Comparison of ENCODE assay signal across 10 mouse cellular contexts in the genomic region with DNA sequence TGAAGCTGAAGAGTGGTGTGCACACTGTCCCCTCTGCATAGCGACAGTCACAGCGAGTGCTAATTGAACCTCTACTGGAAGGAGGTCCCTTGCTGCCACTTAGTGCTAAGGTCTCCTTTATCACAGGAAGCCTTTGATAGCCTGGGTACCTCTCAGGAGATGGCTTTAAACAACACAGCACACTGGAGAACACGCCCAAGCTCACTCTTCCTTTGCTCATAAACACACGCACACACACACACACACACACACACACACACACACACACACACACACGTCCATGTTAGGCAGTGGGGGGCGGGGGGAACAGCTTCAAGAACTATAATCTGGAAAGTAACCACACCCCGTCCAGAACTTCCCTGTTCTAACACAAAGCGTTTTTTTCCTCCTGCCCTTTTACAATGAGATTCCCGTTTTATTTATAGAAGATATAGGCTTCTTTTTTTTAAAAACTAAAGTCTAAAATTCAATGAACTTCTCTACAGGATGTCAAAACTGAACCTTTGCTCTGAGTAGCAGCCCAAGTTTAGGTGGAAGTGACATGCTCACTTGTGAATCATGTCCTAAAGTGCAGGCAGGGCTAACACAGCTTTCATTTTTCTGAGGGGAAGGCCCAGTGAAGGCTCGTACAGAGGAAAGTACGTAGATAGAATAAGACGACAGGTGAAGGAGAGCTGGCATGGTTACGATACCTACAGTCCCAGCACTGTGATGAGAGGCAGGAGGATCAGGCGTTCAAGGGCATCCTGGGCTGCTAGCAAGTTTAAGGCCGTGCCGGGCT. TPM values are rescaled to one million over a fixed set of nuclear protein-coding genes. Genes with fewer than 3 reads are reported as not detected.
A peak's percentile ranks its signal among the peaks of the same experiment; 100 is the strongest.
DNase-seq lines count a peak whose midpoint lies in the region; ATAC-seq and TF ChIP-seq lines count a peak whose summit lies in the region.
"Had no signal": no experiment of that assay in that cellular context is flagged by ENCODE, and none has a peak within 500 bp of the region (broad histone marks: within the 10 kb centered on the region; RNA-seq: fewer than 3 reads in every experiment).

No protein-coding gene starts in this region.

- WGBS in intestine, embryonic 15.5 days = 49% methylated on average over 16 of the region's 16 CpGs
- 46% methylated on average over 16 of the region's 16 CpGs for WGBS in intestine, postnatal 0 days
- 45% methylated on average over 16 of the region's 16 CpGs for WGBS in lung, postnatal 0 days
- WGBS in thymus, adult 2 months = 35% methylated on average over 16 of the region's 16 CpGs
- 76% methylated on average over 16 of the region's 16 CpGs for WGBS in forebrain, postnatal 0 days
- 75% methylated on average over 16 of the region's 16 CpGs for WGBS in cerebellum, adult 2 months

- H3K4me2 ChIP-seq in intestine, embryonic 15.5 days (replicated peaks) = no peak overlapping the region
- no peak overlapping the region for H3K4me2 ChIP-seq in intestine, postnatal 0 days (replicated peaks; ENCODE audit: low read depth)
- H3K4me2 ChIP-seq in lung, postnatal 0 days (replicated peaks; ENCODE audit: low read depth, low read length) = no peak overlapping the region
- no peak overlapping the region for H3K4me2 ChIP-seq in forebrain, postnatal 0 days (ENCODE audit: low read depth)
- H3K4me2 ChIP-seq: limb, embryonic 15.5 days; neural tube, embryonic 15.5 days had no signal

- peak; percentile 71 for DNase-seq in lung, postnatal 0 days (ENCODE audit: low spot score)
- peak; percentile 30 for DNase-seq in thymus, adult 2 months
- DNase-seq in forebrain, postnatal 0 days = no peak
- no peak for DNase-seq in kidney, postnatal 10 days
- no peak for DNase-seq in cerebellum, adult 2 months

- H3K9me3 ChIP-seq in intestine, embryonic 15.5 days = no peaks in the 10 kb centered on the region
- H3K9me3 ChIP-seq in intestine, postnatal 0 days (ENCODE audit: control insufficient read depth) = no peaks in the 10 kb centered on the region
- no peaks in the 10 kb centered on the region for H3K9me3 ChIP-seq in lung, postnatal 0 days (ENCODE audit: low read length)
- no peaks in the 10 kb centered on the region for H3K9me3 ChIP-seq in forebrain, postnatal 0 days (ENCODE audit: low read length)
- H3K9me3 ChIP-seq: limb, embryonic 15.5 days; neural tube, embryonic 15.5 days had no signal

- ATAC-seq in intestine, embryonic 15.5 days = peak; percentile 53
- no peak for ATAC-seq in intestine, postnatal 0 days
- ATAC-seq in common myeloid progenitor, adult 5-6 weeks (replicated peaks; ENCODE audit: low read depth, poor library complexity, severe bottlenecking) = peak; percentile 17
- peak; percentile 76 for ATAC-seq in lung, postnatal 0 days
- ATAC-seq in forebrain, postnatal 0 days = no peak

- no peak for TF ChIP-seq POLR2A in thymus, adult 2 months (IDR thresholded peaks at IDR 0.05; ENCODE audit: control insufficient read depth, extremely low read depth, insufficient read depth, low read length, poor library complexity)
- TF ChIP-seq POLR2A in cerebellum, adult 2 months (IDR thresholded peaks at IDR 0.05; ENCODE audit: borderline replicate concordance, insufficient read depth, low read length) = no peak

- 0 out of 2 replicates have a peak, but pooled peaks cover 3% of the 10 kb centered on the region for H3K4me1 ChIP-seq in intestine, embryonic 15.5 days (replicated peaks)
- H3K4me1 ChIP-seq in intestine, postnatal 0 days (replicated peaks; ENCODE audit: control insufficient read depth, insufficient read depth, low read length) = no peaks in the 10 kb centered on the region
- no peaks in the 10 kb centered on the region for H3K4me1 ChIP-seq in lung, postnatal 0 days (ENCODE audit: insufficient read depth, low read depth, low read length)
- peaks cover 43% of the 10 kb centered on the region for H3K4me1 ChIP-seq in thymus, adult 2 months (replicated peaks; ENCODE audit: control insufficient read depth, insufficient read depth, low read length)
- no peaks in the 10 kb centered on the region for H3K4me1 ChIP-seq in forebrain, postnatal 0 days (ENCODE audit: insufficient read depth)
- H3K4me1 ChIP-seq in cerebellum, adult 2 months (ENCODE audit: control insufficient read depth, insufficient read depth, low read length) = no peaks in the 10 kb centered on the region
- H3K4me1 ChIP-seq: neural tube, embryonic 15.5 days had no signal

- no peak for TF ChIP-seq CTCF in intestine, postnatal 0 days (IDR thresholded peaks at IDR 0.05; ENCODE audit: low read depth)
- no peak for TF ChIP-seq CTCF in lung, postnatal 0 days (IDR thresholded peaks at IDR 0.05)
- no peak for TF ChIP-seq CTCF in thymus, adult 2 months (IDR thresholded peaks at IDR 0.05; ENCODE audit: borderline replicate concordance, control insufficient read depth, extremely low read depth, insufficient read depth, low read length, poor library complexity)
- TF ChIP-seq CTCF in forebrain, postnatal 0 days (IDR thresholded peaks at IDR 0.05; ENCODE audit: low read depth) = no peak
- TF ChIP-seq CTCF in cerebellum, adult 2 months (IDR thresholded peaks at IDR 0.05; ENCODE audit: borderline replicate concordance, insufficient read depth, low read depth, low read length) = no peak

- TF ChIP-seq EP300 in lung, postnatal 0 days (IDR thresholded peaks at IDR 0.05) = peak; percentile 61; the same call in 1 of the 2 replicates

- no peak overlapping the region for H3K9ac ChIP-seq in intestine, embryonic 15.5 days
- no peak overlapping the region for H3K9ac ChIP-seq in intestine, postnatal 0 days (ENCODE audit: low read depth, low read length)
- H3K9ac ChIP-seq in lung, postnatal 0 days (replicated peaks; ENCODE audit: low read depth) = no peak overlapping the region
- H3K9ac ChIP-seq in forebrain, postnatal 0 days = no peak overlapping the region
- H3K9ac ChIP-seq: limb, embryonic 15.5 days; neural tube, embryonic 15.5 days had no signal

- no peaks in the 10 kb centered on the region for H3K27me3 ChIP-seq in intestine, embryonic 15.5 days (replicated peaks)
- no peaks in the 10 kb centered on the region for H3K27me3 ChIP-seq in intestine, postnatal 0 days (replicated peaks; ENCODE audit: control insufficient read depth, insufficient read depth, low read length)
- H3K27me3 ChIP-seq in lung, postnatal 0 days (replicated peaks; ENCODE audit: insufficient read depth, low read length) = no peaks in the 10 kb centered on the region
- H3K27me3 ChIP-seq in thymus, adult 2 months (ENCODE audit: control insufficient read depth, insufficient read depth, low read length) = no peaks in the 10 kb centered on the region
- H3K27me3 ChIP-seq in forebrain, postnatal 0 days (ENCODE audit: insufficient read depth, low read length) = no peaks in the 10 kb centered on the region
- H3K27me3 ChIP-seq in cerebellum, adult 2 months (ENCODE audit: control insufficient read depth, insufficient read depth, low read length) = no peaks in the 10 kb centered on the region
- H3K27me3 ChIP-seq: limb, embryonic 15.5 days; neural tube, embryonic 15.5 days had no signal

- no peak overlapping the region for H3K27ac ChIP-seq in intestine, embryonic 15.5 days
- H3K27ac ChIP-seq in intestine, postnatal 0 days (ENCODE audit: low read depth, low read length) = no peak overlapping the region
- 0 out of 2 replicates have a peak overlapping the region, but pooled peaks have one; percentile 47 for H3K27ac ChIP-seq in lung, postnatal 0 days (ENCODE audit: low read length)
- peak overlapping the region; percentile 88 for H3K27ac ChIP-seq in thymus, adult 2 months (ENCODE audit: control insufficient read depth, insufficient read depth, low read length)
- no peak overlapping the region for H3K27ac ChIP-seq in forebrain, postnatal 0 days (ENCODE audit: low read depth, low read length)
- H3K27ac ChIP-seq in cerebellum, adult 2 months (ENCODE audit: insufficient read depth, low read length) = no peak overlapping the region
- H3K27ac ChIP-seq: limb, embryonic 15.5 days; neural tube, embryonic 15.5 days had no signal

- H3K36me3 ChIP-seq in intestine, embryonic 15.5 days = no peaks in the 10 kb centered on the region
- no peaks in the 10 kb centered on the region for H3K36me3 ChIP-seq in intestine, postnatal 0 days (ENCODE audit: control insufficient read depth, insufficient read depth)
- H3K36me3 ChIP-seq in lung, postnatal 0 days (ENCODE audit: insufficient read depth, low read length) = no peaks in the 10 kb centered on the region
- H3K36me3 ChIP-seq in thymus, adult 2 months (ENCODE audit: control insufficient read depth, insufficient read depth, low read length) = no peaks in the 10 kb centered on the region
- H3K36me3 ChIP-seq in forebrain, postnatal 0 days (ENCODE audit: insufficient read depth) = no peaks in the 10 kb centered on the region
- H3K36me3 ChIP-seq: limb, embryonic 15.5 days; neural tube, embryonic 15.5 days had no signal

- no peak overlapping the region for H3K4me3 ChIP-seq in intestine, embryonic 15.5 days (replicated peaks)
- no peak overlapping the region for H3K4me3 ChIP-seq in intestine, postnatal 0 days (ENCODE audit: low read depth, low read length)
- H3K4me3 ChIP-seq in lung, postnatal 0 days (ENCODE audit: low read depth, low read length) = no peak overlapping the region
- H3K4me3 ChIP-seq in thymus, adult 2 months (ENCODE audit: control insufficient read depth, insufficient read depth, low read length) = peak overlapping the region; percentile 3; the same call in 1 of the 2 replicates
- H3K4me3 ChIP-seq in forebrain, postnatal 0 days (ENCODE audit: low read depth, low read length) = no peak overlapping the region
- H3K4me3 ChIP-seq in cerebellum, adult 2 months (replicated peaks; ENCODE audit: insufficient read depth, low read depth, low read length) = no peak overlapping the region
- H3K4me3 ChIP-seq: limb, embryonic 15.5 days; neural tube, embryonic 15.5 days had no signal

RNA-seq across cellular contexts. Expression of a gene that starts 30.9 kb away (rescaled TPM):
- 138 and 153 TPM in 2 replicates for polyA plus RNA-seq in intestine, embryonic 15.5 days (2015; fragmentation: Nextera tagmentation; extraction: Ambion mirVana)
- 89.3 and 91.4 TPM in 2 replicates for polyA plus RNA-seq in intestine, postnatal 0 days (2015; fragmentation: Nextera tagmentation; extraction: Ambion mirVana)
- total RNA-seq in common myeloid progenitor, adult 5-6 weeks (2017) = 146 and 155 TPM in 2 replicates
- polyA plus RNA-seq in lung, postnatal 0 days (2015; fragmentation: Nextera tagmentation; extraction: Ambion mirVana) = 206 and 220 TPM in 2 replicates
- polyA plus RNA-seq in thymus, adult 2 months (2012; rRNA removed) = 78.5 and 117 TPM in 2 replicates
- 80.7 and 85.4 TPM in 2 replicates for total RNA-seq in forebrain, postnatal 0 days (2014; rRNA removed)
- 130 and 167 TPM in 2 replicates for polyA plus RNA-seq in forebrain, postnatal 0 days (2015; fragmentation: Nextera tagmentation; extraction: Ambion mirVana)
- polyA plus RNA-seq in cerebellum, adult 2 months (2012; rRNA removed) = 179 and 202 TPM in 2 replicates

Comparison
In these comparisons a context has a peak if more than half of its experiments do, and no peak if none do; other contexts are left out.
1. ATAC-seq: peak in intestine, embryonic 15.5 days (single experiment), common myeloid progenitor, adult 5-6 weeks (single experiment) and lung, postnatal 0 days (single experiment); none in intestine, postnatal 0 days (single experiment) and forebrain, postnatal 0 days (single experiment).
2. H3K27ac ChIP-seq: peak in lung, postnatal 0 days (single experiment) and thymus, adult 2 months (single experiment); none in intestine, embryonic 15.5 days (single experiment), intestine, postnatal 0 days (single experiment), forebrain, postnatal 0 days (single experiment) and cerebellum, adult 2 months (single experiment).
3. DNase-seq: peak in lung, postnatal 0 days (single experiment) and thymus, adult 2 months (single experiment); none in forebrain, postnatal 0 days (single experiment), kidney, postnatal 10 days (single experiment) and cerebellum, adult 2 months (0 of 2).